Mouse (Mus musculus) spleen, adult 2 months (tissue): ENCODE measurements around the gene Kif22. TPM values are rescaled to one million over a fixed set of nuclear protein-coding genes. Genes with fewer than 3 reads are reported as not detected.

Experiments
- DNase-seq, 2 experiments: peaks; one replicate each; pipeline versions ENCODE4 v3.0.0 to v3.0.0-alpha.2; 2012 to 2021; ENCODE audit warnings: low spot score in 2 of 2, low read depth in 1 of 2
- H3K27ac ChIP-seq: fragments of 200-500 bp; 2 replicates; pipeline ENCODE4 v1.5.1; 2012; ENCODE audit warnings: low read length, inconsistent platforms; ENCODE audit not compliant: insufficient read depth
- H3K27me3 ChIP-seq: fragments of 200-500 bp; 2 replicates; pipeline ENCODE4 v1.6.1; 2012; ENCODE audit warnings: mild to moderate bottlenecking, moderate library complexity, low read length, inconsistent platforms; ENCODE audit not compliant: control insufficient read depth, insufficient read depth
- H3K36me3 ChIP-seq: fragments of 200-500 bp; 2 replicates; pipeline ENCODE4 v1.6.1; 2012; ENCODE audit warnings: mild to moderate bottlenecking, low read length, inconsistent platforms; ENCODE audit not compliant: control insufficient read depth, insufficient read depth
- H3K4me1 ChIP-seq: fragments of 200-500 bp; 2 replicates; pipeline ENCODE4 v1.6.1; 2011; ENCODE audit warnings: inconsistent platforms; ENCODE audit not compliant: control insufficient read depth, insufficient read depth, insufficient read length
- H3K4me3 ChIP-seq: fragments of 200-500 bp; 2 replicates; pipeline ENCODE4 v1.5.1; 2011; ENCODE audit warnings: mild to moderate bottlenecking, inconsistent platforms; ENCODE audit not compliant: insufficient read depth, insufficient read length; ENCODE audit errors: extremely low read depth
- CTCF ChIP-seq: fragments of 200-500 bp; IDR thresholded peaks from 2 replicates; pipeline ENCODE4 v1.5.1; 2011; ENCODE audit warnings: mild to moderate bottlenecking, inconsistent platforms; ENCODE audit not compliant: insufficient read depth, insufficient read length, insufficient replicate concordance; ENCODE audit errors: extremely low read depth
- POLR2A ChIP-seq: fragments of 200-500 bp; IDR thresholded peaks from 2 replicates; pipeline ENCODE4 v1.6.1; 2011; ENCODE audit warnings: low read depth, low read length, inconsistent platforms
- WGBS: fragments of 180-500 bp; shearing (Covaris S2); methylation state at CpG from one replicate; pipeline ENCODE4 v1.1.7; 2018; 5-methylcytosine and 5-hydroxymethylcytosine counted together
- polyA plus RNA-seq: library from polyadenylated mRNA; depleted of rRNA; stranded (reverse); fragments of >200 nt; gene quantifications from 2 replicates; pipeline ENCODE4 v1.2.3, GENCODE M21; 2012

The Kif22 gene
- polyA plus RNA-seq, 1 experiment: 6.3 TPM

- Histone ChIP-seq H3K36me3 (peaks cover 2% of the 10 kb centered on the region; the same call in 1 of the 2 replicates), H3K27me3 (no peaks in the 10 kb centered on the region), H3K27ac (peak overlapping the region; percentile 93), H3K4me3 (peak overlapping the region; percentile 76), H3K4me1 (peaks cover 16% of the 10 kb centered on the region)
- WGBS: under 1% methylated on average over 22 of the region's 22 CpGs
- no peak for DNase-seq
- TF ChIP-seq POLR2A: peak; percentile 10; the same call in 1 of the 2 replicates
- no peak for TF ChIP-seq CTCF
Observed at GRCm38 (mm10) chr7:127016486-127016938, 25.8 kb downstream of the Kif22 start.

- peaks cover 14% of the 10 kb centered on the region for H3K4me1 ChIP-seq
- peaks cover 2% of the 10 kb centered on the region; the same call in 1 of the 2 replicates for H3K36me3 ChIP-seq
- TF ChIP-seq POLR2A: no peak
- no peak for TF ChIP-seq CTCF
Observed at GRCm38 (mm10) chr7:127016481-127016485, 26.0 kb downstream of the Kif22 start, which contains the start of gene Pagr1b. Gene Pagr1b, minus strand, starts transcription at chr7:127016484.

GRCm38 (mm10) chr7:127016081-127016480 is 26.2 kb downstream of the Kif22 start:
- WGBS: 15% methylated on average over 10 of the region's 10 CpGs
- Histone ChIP-seq H3K27ac (peak overlapping the region; percentile 93), H3K36me3 (peaks cover 2% of the 10 kb centered on the region; the same call in 1 of the 2 replicates), H3K4me1 (peaks cover 12% of the 10 kb centered on the region), H3K27me3 (no peaks in the 10 kb centered on the region), H3K4me3 (peak overlapping the region; percentile 76)
- TF ChIP-seq CTCF (no peak), POLR2A (no peak)
- no peak for DNase-seq

More at GRCm38 (mm10) chr7:127016481-127016485, 26.0 kb downstream of the Kif22 start, which contains the start of gene Pagr1b:
- Histone ChIP-seq H3K27me3 (no peaks in the 10 kb centered on the region), H3K27ac (peak within 1 kb of the TSS; percentile 93), H3K4me3 (peak within 1 kb of the TSS; percentile 76)
- DNase-seq: no peak

GRCm38 (mm10) chr7:127014993-127015392 is 27.3 kb downstream of the Kif22 start:
- H3K4me1 ChIP-seq: peaks cover 6% of the 10 kb centered on the region; the same call in 1 of the 2 replicates
- H3K27ac ChIP-seq: no peak overlapping the region
- TF ChIP-seq POLR2A (no peak), CTCF (no peak)
- WGBS: 92% methylated on average over 12 of the region's 12 CpGs
- no peak for DNase-seq
- H3K36me3 ChIP-seq: peaks cover 2% of the 10 kb centered on the region; the same call in 1 of the 2 replicates
- no peaks in the 10 kb centered on the region for H3K27me3 ChIP-seq
- no peak overlapping the region for H3K4me3 ChIP-seq

GRCm38 (mm10) chr7:127014320-127014719 is 28.0 kb downstream of the Kif22 start, which contains the start of gene Mvp:
Gene Mvp, minus strand, starts transcription at chr7:127014621.
- no peak for TF ChIP-seq CTCF
- TF ChIP-seq POLR2A: no peak
- Histone ChIP-seq H3K36me3 (peaks cover 2% of the 10 kb centered on the region; the same call in 1 of the 2 replicates), H3K4me3 (peak within 1 kb of the TSS; percentile 72), H3K4me1 (peaks cover 7% of the 10 kb centered on the region; the same call in 1 of the 2 replicates), H3K27me3 (no peaks in the 10 kb centered on the region), H3K27ac (peak within 1 kb of the TSS; percentile 89)
- peak; percentile 57 for DNase-seq
- 2% methylated on average over 11 of the region's 11 CpGs for WGBS

- Histone ChIP-seq H3K27me3 (no peaks in the 10 kb centered on the region), H3K4me1 (peaks cover 16% of the 10 kb centered on the region; the same call in 1 of the 2 replicates), H3K36me3 (peaks cover 2% of the 10 kb centered on the region; the same call in 1 of the 2 replicates), H3K4me3 (no peak overlapping the region), H3K27ac (no peak overlapping the region)
- WGBS: 86% methylated on average over 6 of the region's 6 CpGs
- DNase-seq: no peak
- no peak for TF ChIP-seq CTCF
- TF ChIP-seq POLR2A: no peak
Observed at GRCm38 (mm10) chr7:127013385-127013784, 28.9 kb downstream of the Kif22 start.

- no peak overlapping the region for H3K4me3 ChIP-seq
- H3K36me3 ChIP-seq: peaks cover 2% of the 10 kb centered on the region; the same call in 1 of the 2 replicates
- DNase-seq: no peak
- TF ChIP-seq CTCF (no peak), POLR2A (no peak)
- no peaks in the 10 kb centered on the region for H3K27me3 ChIP-seq
- H3K27ac ChIP-seq: no peak overlapping the region
- 92% methylated on average over 10 of the region's 10 CpGs for WGBS
- peaks cover 18% of the 10 kb centered on the region; the same call in 1 of the 2 replicates for H3K4me1 ChIP-seq
Observed at GRCm38 (mm10) chr7:127012845-127013244, 29.4 kb downstream of the Kif22 start.

- H3K27me3 ChIP-seq: no peaks in the 10 kb centered on the region
- no peak for DNase-seq
- H3K27ac ChIP-seq: no peak overlapping the region
- H3K36me3 ChIP-seq: peaks cover 2% of the 10 kb centered on the region; the same call in 1 of the 2 replicates
- H3K4me1 ChIP-seq: peaks cover 18% of the 10 kb centered on the region; the same call in 1 of the 2 replicates
- TF ChIP-seq POLR2A (no peak), CTCF (no peak)
- no peak overlapping the region for H3K4me3 ChIP-seq
- WGBS: 92% methylated on average over 6 of the region's 6 CpGs
Observed at GRCm38 (mm10) chr7:127012374-127012773, 29.9 kb downstream of the Kif22 start.
